Mouse (Mus musculus): ENCODE measurements at regions not wholly inside any gene's neighbourhood (a gene's known extent, or its start where the extent isn't known, plus 50 kb on each side); places are given as distances from the start of the nearest gene placed in this dataset.

DNA sequence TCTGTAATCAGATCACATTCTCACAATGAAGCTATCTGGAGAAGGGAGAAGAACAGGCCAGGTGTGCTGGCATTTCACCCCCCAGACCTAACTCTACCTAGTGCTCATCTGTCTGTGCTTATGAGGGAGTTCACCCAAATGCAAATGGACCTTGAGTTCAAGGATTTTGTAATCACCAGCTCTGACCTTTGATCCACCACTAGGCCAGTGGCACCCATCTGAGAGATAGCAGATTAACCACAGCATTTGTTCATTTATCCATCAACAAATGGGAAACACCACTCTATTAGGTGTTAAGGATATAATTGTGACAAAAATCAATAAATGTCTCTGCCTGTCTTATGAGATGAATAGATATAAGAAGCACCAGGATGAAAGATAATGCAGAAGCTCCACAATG is 255.7 kb upstream of the Plxna2 start:
- TF ChIP-seq CTCF (conservative IDR thresholded peaks at IDR 0.05; ENCODE audit: low read length), result no peak
- TF ChIP-seq POU5F1 (IDR thresholded peaks at IDR 0.05; ENCODE audit: borderline replicate concordance, low read length), result no peak

Data from E14TG2a.4 (cell line).